Mouse (Mus musculus) left cerebral cortex, adult 11 months (tissue): ENCODE data around the gene Hist1h2ad.

Experiments
- DNase-seq: peaks from one replicate; pipeline ENCODE4 v3.0.0; 2022; ENCODE audit warnings: low spot score

Gene Hist1h2ad

DNA sequence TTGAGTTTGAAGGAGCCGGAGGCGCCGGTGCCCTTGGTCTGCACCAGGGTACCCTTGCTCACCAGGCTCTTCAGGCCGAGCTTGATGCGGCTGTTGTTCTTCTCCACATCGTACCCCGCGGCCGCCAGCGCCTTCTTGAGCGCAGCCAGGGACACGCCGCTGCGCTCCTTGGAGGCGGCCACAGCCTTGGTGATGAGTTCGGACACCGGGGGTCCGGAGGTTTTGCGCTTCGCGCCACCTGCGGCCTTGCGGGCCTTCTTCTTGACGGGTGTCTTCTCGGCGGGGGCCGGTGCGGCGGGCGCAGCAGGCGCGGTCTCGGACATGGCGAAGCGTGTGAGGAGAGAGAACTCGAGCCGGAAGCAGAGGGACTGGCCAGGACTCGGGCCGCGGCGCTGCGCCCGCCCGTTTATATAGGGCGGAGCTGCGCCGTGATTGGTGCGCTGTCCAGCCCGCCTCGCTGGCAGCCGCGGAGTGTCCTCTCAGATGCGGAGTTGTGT is 48.0 kb downstream of the Hist1h2ad start, which contains the start of gene Hist1h1e:
Gene Hist1h1e (minus strand): TSS at position 384 of the 497 bp plus-strand sequence.
- DNase-seq, result peak; percentile 77

DNA sequence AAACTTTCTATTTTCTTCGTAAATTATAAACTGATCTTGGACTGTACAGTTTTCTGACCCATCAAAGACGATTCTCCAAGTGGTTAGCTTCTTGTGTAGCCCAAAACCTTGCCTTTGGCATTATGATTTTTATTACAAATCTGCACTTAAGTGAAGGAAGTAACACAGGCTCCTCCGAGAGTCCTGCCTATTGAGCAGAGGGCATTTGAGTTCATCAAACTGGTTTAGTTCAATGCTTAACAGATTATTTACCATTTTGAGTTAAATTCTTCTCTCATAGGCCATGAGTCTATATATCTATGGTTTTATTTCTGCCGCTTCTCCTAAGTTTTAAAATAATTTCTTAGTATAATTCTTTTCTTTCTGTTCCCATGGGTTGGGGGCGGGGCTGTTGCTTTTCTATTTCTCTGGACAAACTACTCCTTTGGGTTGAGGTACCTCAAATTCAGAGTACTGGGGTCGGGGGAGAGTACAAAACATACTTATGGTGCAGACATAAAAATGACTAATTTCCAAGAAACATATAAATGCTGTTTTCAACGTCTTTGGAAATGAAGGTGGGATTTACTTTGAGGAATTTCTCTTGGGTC is 48.8 kb downstream of the Hist1h2ad start:
- no peak for DNase-seq
